Mouse (Mus musculus) heart, postnatal 0 days (tissue): ENCODE measurements around the gene Ghr. TPM values are rescaled to one million over a fixed set of nuclear protein-coding genes. Genes with fewer than 3 reads are reported as not detected.

Experiments used
- ATAC-seq: fragments of 200-750 bp; cut with Nextera tagmentation; 2 replicates; pipeline ENCODE4 v1.8.0; 2017; ENCODE audit warnings: low read depth, moderate number of reproducible peaks, moderate library complexity; ENCODE audit not compliant: insufficient read depth
- DNase-seq: peaks from one replicate; pipeline ENCODE4 v3.0.0-alpha.2; 2016; ENCODE audit warnings: low spot score
- H3K27ac ChIP-seq: fragments of 300-500 bp; sonication (generic); 2 replicates; pipeline ENCODE4 v1.5.1; 2014; ENCODE audit warnings: low read depth, mild to moderate bottlenecking
- H3K27me3 ChIP-seq: fragments of 300-500 bp; sonication (generic); 2 replicates; pipeline ENCODE4 v1.6.1; 2014; ENCODE audit warnings: low read length, mixed read lengths; ENCODE audit not compliant: control insufficient read depth, insufficient read depth
- H3K36me3 ChIP-seq: fragments of 300-500 bp; sonication (generic); replicated peaks from 2 replicates; pipeline ENCODE4 v1.6.1; 2014; ENCODE audit warnings: low read length, mixed read lengths; ENCODE audit not compliant: control insufficient read depth, insufficient read depth
- H3K4me1 ChIP-seq: fragments of 300-500 bp; sonication (generic); 2 replicates; pipeline ENCODE4 v1.6.1; 2014; ENCODE audit warnings: antibody characterized with exemption; ENCODE audit not compliant: control insufficient read depth, insufficient read depth
- H3K4me2 ChIP-seq: fragments of 300-500 bp; sonication (generic); 2 replicates; pipeline ENCODE4 v1.6.1; 2014; ENCODE audit warnings: low read depth, mild to moderate bottlenecking, low read length, moderate library complexity
- H3K4me3 ChIP-seq: fragments of 300-500 bp; sonication (generic); 2 replicates; pipeline ENCODE4 v1.5.1; 2014; ENCODE audit warnings: low read depth, low read length
- H3K9ac ChIP-seq: fragments of 300-500 bp; sonication (generic); replicated peaks from 2 replicates; pipeline ENCODE4 v1.6.1; 2014; ENCODE audit warnings: low read depth, low read length, mixed read lengths
- H3K9me3 ChIP-seq: fragments of 300-500 bp; sonication (generic); replicated peaks from 2 replicates; pipeline ENCODE4 v1.6.1; 2016; ENCODE audit warnings: low read length; ENCODE audit not compliant: control insufficient read depth
- CTCF ChIP-seq: IDR thresholded peaks from 2 replicates; pipeline ENCODE4 v1.5.1; 2016; ENCODE audit warnings: antibody characterized with exemption, control low read depth, low read depth
- EP300 ChIP-seq: IDR thresholded peaks from 2 replicates; pipeline ENCODE4 v1.6.1; 2016; ENCODE audit warnings: antibody characterized with exemption, low read depth
- WGBS: fragments of 180-500 bp; shearing (Covaris S2); extraction: QIAGEN DNeasy Blood & Tissue Kit; methylation state at CpG from one replicate; pipeline ENCODE4 v1.1.7; 2014; 5-methylcytosine and 5-hydroxymethylcytosine counted together
- polyA plus RNA-seq: library from polyadenylated mRNA; unstranded; fragments of >200 nt; fragmentation: Nextera tagmentation; extraction: Ambion mirVana; gene quantifications from 2 replicates; pipeline ENCODE4 v1.2.1, GENCODE M21; 2015
- total RNA-seq: library from RNA; depleted of rRNA; stranded (reverse); fragments of >200 nt; gene quantifications from 2 replicates; pipeline ENCODE4 v1.2.3, GENCODE M21; 2014; ENCODE audit warnings: low replicate concordance

The Ghr gene
- total and polyA plus RNA-seq, 2 experiments from 2014 or later, result 45.1 to 67.5 TPM

- H3K9ac ChIP-seq, result no peak overlapping the region
- no peak for TF ChIP-seq CTCF
- no peak for TF ChIP-seq EP300
- no peak overlapping the region for H3K27ac ChIP-seq
- H3K27me3 ChIP-seq, result no peaks in the 10 kb centered on the region
- H3K4me3 ChIP-seq, result no peak overlapping the region
- ATAC-seq (no peak), DNase-seq (no peak)
- H3K4me1 ChIP-seq, result no peaks in the 10 kb centered on the region
- no peak overlapping the region for H3K4me2 ChIP-seq
- 85% methylated on average over 2 of the region's 2 CpGs for WGBS
- no peaks in the 10 kb centered on the region for H3K9me3 ChIP-seq
- H3K36me3 ChIP-seq, result no peaks in the 10 kb centered on the region
Observed at GRCm38 (mm10) chr15:3602098-3602486, 18.8 kb upstream of the Ghr start.

GRCm38 (mm10) chr15:3601422-3602097 is 18.3 kb upstream of the Ghr start:
- no peak for TF ChIP-seq CTCF
- TF ChIP-seq EP300, result no peak
- H3K27me3 ChIP-seq, result no peaks in the 10 kb centered on the region
- no peaks in the 10 kb centered on the region for H3K36me3 ChIP-seq
- H3K9me3 ChIP-seq, result no peaks in the 10 kb centered on the region
- no peak overlapping the region for H3K27ac ChIP-seq
- ATAC-seq (no peak), DNase-seq (no peak)
- no peak overlapping the region for H3K4me2 ChIP-seq
- H3K9ac ChIP-seq, result no peak overlapping the region
- H3K4me1 ChIP-seq, result no peaks in the 10 kb centered on the region
- 66% methylated on average over 4 of the region's 4 CpGs for WGBS
- no peak overlapping the region for H3K4me3 ChIP-seq

- 73% methylated on average over 2 of the region's 2 CpGs for WGBS
- H3K27me3 ChIP-seq, result no peaks in the 10 kb centered on the region
Observed at GRCm38 (mm10) chr15:3587879-3588278, 4.6 kb upstream of the Ghr start.

GRCm38 (mm10) chr15:3584361-3584760 is 1.1 kb upstream of the Ghr start:
- Histone ChIP-seq H3K27ac (no peak overlapping the region), H3K9ac (no peak overlapping the region), H3K36me3 (no peaks in the 10 kb centered on the region), H3K4me1 (peaks cover 13% of the 10 kb centered on the region), H3K9me3 (no peaks in the 10 kb centered on the region), H3K4me2 (no peak overlapping the region), H3K27me3 (no peaks in the 10 kb centered on the region), H3K4me3 (no peak overlapping the region)
- 42% methylated on average over 4 of the region's 4 CpGs for WGBS
- no peak for ATAC-seq
- no peak for TF ChIP-seq EP300
- no peak for TF ChIP-seq CTCF
- DNase-seq, result no peak

More at GRCm38 (mm10) chr15:3587879-3588278, 4.6 kb upstream of the Ghr start:
- TF ChIP-seq CTCF (no peak), EP300 (no peak)
- Histone ChIP-seq H3K36me3 (no peaks in the 10 kb centered on the region), H3K4me2 (no peak overlapping the region), H3K4me3 (no peak overlapping the region), H3K9ac (no peak overlapping the region), H3K4me1 (no peaks in the 10 kb centered on the region), H3K27ac (no peak overlapping the region), H3K9me3 (no peaks in the 10 kb centered on the region)
- DNase-seq, result no peak
- ATAC-seq, result no peak

DNA sequence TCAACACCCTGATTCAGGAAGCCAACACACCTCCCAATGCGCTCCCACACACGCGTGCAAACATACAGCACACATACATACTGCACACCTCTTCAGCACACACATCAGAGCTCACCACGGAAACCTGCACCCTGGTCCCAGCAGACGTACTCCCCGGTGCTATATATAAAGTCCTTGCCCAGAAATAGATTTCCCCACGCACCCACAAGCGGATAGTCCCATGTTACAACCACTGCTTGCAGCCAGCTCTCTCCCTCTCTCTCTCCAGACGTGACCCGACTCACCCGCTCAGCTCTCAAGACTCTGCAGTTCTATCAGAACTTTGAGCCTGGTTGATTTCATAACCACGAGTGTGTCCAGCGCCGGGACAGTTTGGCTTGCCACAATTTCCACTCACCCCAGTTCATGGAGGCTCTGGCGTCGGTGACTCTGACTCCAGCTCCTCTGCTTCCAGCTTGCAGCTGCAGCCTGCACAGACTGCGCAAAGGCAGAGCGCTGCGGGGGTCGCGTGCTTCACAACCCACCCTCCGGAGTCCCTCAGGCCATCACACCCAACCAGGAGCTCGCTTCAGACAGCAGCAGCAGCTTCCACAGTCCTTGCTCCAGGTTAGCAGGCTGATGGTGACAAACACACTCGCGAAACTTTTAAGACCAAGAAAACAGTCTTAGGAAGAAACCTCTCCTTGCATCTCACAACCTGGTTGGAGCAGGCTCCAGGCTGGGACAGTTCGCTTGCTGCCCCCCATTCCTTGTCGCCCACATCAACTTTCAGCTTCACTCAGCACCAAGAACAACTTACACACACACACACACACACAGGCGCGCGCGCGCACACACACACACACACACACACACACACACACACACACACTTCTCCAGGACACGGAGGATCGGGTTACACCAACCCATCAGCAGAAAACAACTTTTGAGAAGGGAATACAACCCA is 1.2 kb downstream of the Ghr start:
- H3K36me3 ChIP-seq, result no peaks in the 10 kb centered on the region
- TF ChIP-seq CTCF (no peak), EP300 (no peak)
- H3K9me3 ChIP-seq, result no peaks in the 10 kb centered on the region
- H3K27me3 ChIP-seq, result no peaks in the 10 kb centered on the region
- DNase-seq, result peak; percentile 67
- peak overlapping the region; percentile 98 for H3K4me3 ChIP-seq
- peak overlapping the region; percentile 98 for H3K27ac ChIP-seq
- 2% methylated on average over 34 of the region's 34 CpGs for WGBS
- H3K9ac ChIP-seq, result peak overlapping the region; percentile 88
- ATAC-seq, result peak; percentile 69
- peaks cover 18% of the 10 kb centered on the region for H3K4me1 ChIP-seq
- H3K4me2 ChIP-seq, result peak overlapping the region; percentile 66
